Mouse (Mus musculus) myocyte (in vitro differentiated cells): ENCODE measurements around the gene Pex11a. TPM values are rescaled to one million over a fixed set of nuclear protein-coding genes. Genes with fewer than 3 reads are reported as not detected.

Experiments used
- H3K27me3 ChIP-seq: one replicate; pipeline ENCODE4 v1.6.1; 2011; ENCODE audit not compliant: control insufficient read depth, insufficient read depth, insufficient read length
- H3K36me3 ChIP-seq: one replicate; pipeline ENCODE4 v1.6.1; 2011; ENCODE audit not compliant: control insufficient read depth, insufficient read depth
- H3K4me2 ChIP-seq: one replicate; pipeline ENCODE4 v1.6.1; 2011; ENCODE audit warnings: low read depth, control low read depth
- H3K4me3 ChIP-seq: one replicate; pipeline ENCODE4 v1.5.1; 2011; ENCODE audit warnings: mild to moderate bottlenecking, control low read depth, moderate library complexity
- H3K79me2 ChIP-seq: one replicate; pipeline ENCODE4 v1.6.1; 2011; ENCODE audit not compliant: control insufficient read depth, insufficient read depth
- H3ac ChIP-seq: one replicate; pipeline ENCODE4 v1.6.1; 2011; ENCODE audit not compliant: control insufficient read depth, insufficient read length
- CEBPB ChIP-seq: IDR thresholded peaks from 2 replicates; pipeline ENCODE4 v1.6.1; 2011; ENCODE audit warnings: mild to moderate bottlenecking, moderate library complexity; ENCODE audit not compliant: poor library complexity, insufficient read depth, severe bottlenecking
- E2F4 ChIP-seq: IDR thresholded peaks from one replicate; pipeline ENCODE4 v1.6.1; 2011; ENCODE audit warnings: mild to moderate bottlenecking, control low read depth, moderate library complexity; ENCODE audit not compliant: insufficient read depth
- MAX ChIP-seq: IDR thresholded peaks from one replicate; pipeline ENCODE4 v1.6.1; 2011; ENCODE audit warnings: low read depth, mild to moderate bottlenecking, control low read depth
- MYOD1 ChIP-seq, 3 experiments: IDR thresholded peaks; one replicate each; pipeline ENCODE4 v1.6.1; 2011; ENCODE audit warnings: control low read depth in 2 of 3, low read depth in 2 of 3, mild to moderate bottlenecking in 2 of 3, moderate library complexity in 1 of 3; ENCODE audit not compliant: insufficient read length in 2 of 3, control insufficient read depth in 1 of 3
- MYOG ChIP-seq, 3 experiments: IDR thresholded peaks; one replicate each; pipeline ENCODE4 v1.6.1; 2011; ENCODE audit warnings: control low read depth in 2 of 3, low read depth in 2 of 3, mild to moderate bottlenecking in 2 of 3; ENCODE audit not compliant: insufficient read length in 2 of 3, control insufficient read depth in 1 of 3, insufficient read depth in 1 of 3
- POLR2A ChIP-seq: IDR thresholded peaks from one replicate; pipeline ENCODE4 v1.6.1; 2011; ENCODE audit warnings: low read depth, mild to moderate bottlenecking, control low read depth, moderate library complexity; ENCODE audit not compliant: insufficient read length
- POLR2AphosphoS2 ChIP-seq: IDR thresholded peaks from one replicate; pipeline ENCODE4 v1.6.1; 2011; ENCODE audit warnings: low read depth, control low read depth; ENCODE audit not compliant: insufficient read length
- REST ChIP-seq: IDR thresholded peaks from one replicate; pipeline ENCODE4 v1.6.1; 2011; ENCODE audit warnings: mild to moderate bottlenecking, control low read depth, moderate library complexity; ENCODE audit not compliant: insufficient read depth, insufficient read length
- SRF ChIP-seq: IDR thresholded peaks from one replicate; pipeline ENCODE4 v1.6.1; 2011; ENCODE audit warnings: low read depth; ENCODE audit not compliant: control insufficient read depth, insufficient read length
- TCF12 ChIP-seq: IDR thresholded peaks from one replicate; pipeline ENCODE4 v1.6.1; 2011; ENCODE audit warnings: mild to moderate bottlenecking, control low read depth; ENCODE audit not compliant: poor library complexity, insufficient read depth, severe bottlenecking
- TCF3 ChIP-seq: IDR thresholded peaks from one replicate; pipeline ENCODE4 v1.6.1; 2011; ENCODE audit warnings: low read depth, control low read depth; ENCODE audit not compliant: insufficient read length
- USF1 ChIP-seq: IDR thresholded peaks from one replicate; pipeline ENCODE4 v1.6.1; 2011; ENCODE audit warnings: low read depth, mild to moderate bottlenecking, control low read depth, moderate library complexity
- polyA plus RNA-seq: library from polyadenylated mRNA; unstranded; fragments of >200 nt; fragmentation: generic; extraction: Trizol; gene quantifications from one replicate; pipeline ENCODE4 v1.2.1, GENCODE M21; 2012; ENCODE audit warnings: missing spikeins

Gene Pex11a
- polyA plus RNA-seq, 1 experiment, result 5.9 TPM

GRCm38 (mm10) chr7:79702755-79703154, 40.2 kb downstream of the Pex11a start:
- Histone ChIP-seq H3K4me2 (no peak overlapping the region), H3K36me3 (peaks cover 6% of the 10 kb centered on the region), H3ac (no peak overlapping the region), H3K27me3 (no peaks in the 10 kb centered on the region), H3K79me2 (no peaks in the 10 kb centered on the region), H3K4me3 (no peak overlapping the region)
- TF ChIP-seq MAX, result no peak
- TF ChIP-seq MYOG (IDR thresholded peaks at IDR 0.05; ENCODE audit: control insufficient read depth in 1 of 3, insufficient read depth in 1 of 3, insufficient read length in 2 of 3, low read depth in 2 of 3), result no peak
- TF ChIP-seq CEBPB, result no peak
- TF ChIP-seq TCF3, result no peak
- TF ChIP-seq POLR2A, result no peak
- TF ChIP-seq E2F4, result no peak
- no peak for TF ChIP-seq POLR2AphosphoS2
- no peak for TF ChIP-seq USF1
- no peak for TF ChIP-seq SRF
- no peak for TF ChIP-seq MYOD1 (IDR thresholded peaks at IDR 0.05; ENCODE audit: control insufficient read depth in 1 of 3, insufficient read length in 2 of 3, low read depth in 2 of 3)

GRCm38 (mm10) chr7:79696495-79696894, 46.4 kb downstream of the Pex11a start:
- TF ChIP-seq E2F4 (no peak), TCF3 (no peak), POLR2A (no peak), MYOG (IDR thresholded peaks at IDR 0.05; ENCODE audit: control insufficient read depth in 1 of 3, insufficient read depth in 1 of 3, insufficient read length in 2 of 3, low read depth in 2 of 3) (no peak), USF1 (no peak), MAX (no peak), MYOD1 (IDR thresholded peaks at IDR 0.05; ENCODE audit: control insufficient read depth in 1 of 3, insufficient read length in 2 of 3, low read depth in 2 of 3) (no peak), SRF (no peak), POLR2AphosphoS2 (no peak), REST (no peak), CEBPB (no peak), TCF12 (no peak)
- Histone ChIP-seq H3K4me2 (no peak overlapping the region), H3K79me2 (no peaks in the 10 kb centered on the region), H3K36me3 (peaks cover 10% of the 10 kb centered on the region), H3K27me3 (no peaks in the 10 kb centered on the region), H3K4me3 (no peak overlapping the region), H3ac (no peak overlapping the region)

Other genes with a start within 250 kb of the Pex11a start
- not detected for gene Rhcg, start 125.5 kb downstream of the Pex11a start, polyA plus RNA-seq
- gene Ticrr, start 82.9 kb downstream of the Pex11a start, polyA plus RNA-seq, result 1.4 TPM
- gene Kif7, start 27.4 kb downstream of the Pex11a start, polyA plus RNA-seq, result 3.3 TPM
- not detected for gene Plin1, start 10.2 kb downstream of the Pex11a start, polyA plus RNA-seq
- gene Wdr93, start within 50 bp of the Pex11a start, polyA plus RNA-seq, result 0.10 TPM
- not detected for gene Mesp1, start 50.7 kb upstream of the Pex11a start, polyA plus RNA-seq
- not detected for gene Mesp2, start 67.6 kb upstream of the Pex11a start, polyA plus RNA-seq
- gene Anpep, start 117.9 kb upstream of the Pex11a start, polyA plus RNA-seq, result 12.1 TPM
- 15.1 TPM for gene Ap3s2, start 177.5 kb upstream of the Pex11a start, polyA plus RNA-seq
- 15.1 TPM for gene Arpin, start 192.2 kb upstream of the Pex11a start, polyA plus RNA-seq